Mouse (Mus musculus) MEL (cell line): ENCODE results near the gene Zbp1.

Source experiments
- CHD1 ChIP-seq: IDR thresholded peaks from 2 replicates; pipeline ENCODE4 v1.6.1; 2012; ENCODE audit warnings: low read depth, mild to moderate bottlenecking, inconsistent platforms, low read length, improper control_type of control experiment
- CTCF ChIP-seq, 3 experiments: IDR thresholded peaks in 2 of 3; conservative IDR thresholded peaks in 1 of 3; 2 replicates each; pipeline ENCODE4 v1.5.1; 2011 to 2012; ENCODE audit warnings: low read length in 3 of 3, low read depth in 2 of 3, mild to moderate bottlenecking in 2 of 3, improper control_type of control experiment in 1 of 3, inconsistent platforms in 1 of 3, mixed read lengths in 1 of 3, moderate library complexity in 1 of 3; ENCODE audit not compliant: control insufficient read depth in 1 of 3, insufficient read depth in 1 of 3, poor library complexity in 1 of 3, severe bottlenecking in 1 of 3
- HCFC1 ChIP-seq: IDR thresholded peaks from 2 replicates; pipeline ENCODE4 v1.6.1; 2012; ENCODE audit warnings: low read depth, mild to moderate bottlenecking, inconsistent platforms, low read length, improper control_type of control experiment, moderate library complexity
- MAFK ChIP-seq: IDR thresholded peaks from 2 replicates; pipeline ENCODE4 v1.6.1; 2011; ENCODE audit warnings: low read depth, mild to moderate bottlenecking, low read length, improper control_type of control experiment, borderline replicate concordance
- MEF2A ChIP-seq: IDR thresholded peaks from 2 replicates; pipeline ENCODE4 v1.6.1; 2014; ENCODE audit warnings: low read depth, mild to moderate bottlenecking, inconsistent platforms, low read length, improper control_type of control experiment; ENCODE audit not compliant: poor library complexity, insufficient replicate concordance, severe bottlenecking; ENCODE audit errors: extremely low read depth
- MXI1 ChIP-seq: IDR thresholded peaks from 2 replicates; pipeline ENCODE4 v1.6.1; 2011; ENCODE audit warnings: mild to moderate bottlenecking, low read depth, low read length, improper control_type of control experiment
- NELFE ChIP-seq: IDR thresholded peaks from 2 replicates; pipeline ENCODE4 v1.6.1; 2011; ENCODE audit warnings: low read depth, low read length, improper control_type of control experiment
- POLR2A ChIP-seq, 2 experiments: IDR thresholded peaks; 2 replicates each; pipeline ENCODE4 v1.6.1; 2011 to 2012; ENCODE audit warnings: low read length in 2 of 2, mild to moderate bottlenecking in 2 of 2, control low read depth in 1 of 2, improper control_type of control experiment in 1 of 2, low read depth in 1 of 2, moderate library complexity in 1 of 2; ENCODE audit not compliant: control insufficient read depth in 1 of 2, insufficient read depth in 1 of 2, poor library complexity in 1 of 2
- POLR2AphosphoS5 ChIP-seq: IDR thresholded peaks from 2 replicates; pipeline ENCODE4 v1.6.1; 2012; ENCODE audit warnings: low read depth, borderline replicate concordance, mild to moderate bottlenecking, inconsistent platforms, low read length, moderate library complexity, mixed read lengths
- RAD21 ChIP-seq: IDR thresholded peaks from 2 replicates; pipeline ENCODE4 v1.6.1; 2011; ENCODE audit warnings: mild to moderate bottlenecking, low read depth, low read length, improper control_type of control experiment
- TAL1 ChIP-seq: IDR thresholded peaks from 2 replicates; pipeline ENCODE4 v1.6.1; 2012; ENCODE audit warnings: mild to moderate bottlenecking, inconsistent platforms, low read length, moderate library complexity, mixed read lengths
- USF1 ChIP-seq: IDR thresholded peaks from 2 replicates; pipeline ENCODE4 v1.6.1; 2014; ENCODE audit warnings: low read depth, mild to moderate bottlenecking, inconsistent platforms, low read length, improper control_type of control experiment, moderate library complexity

GRCm38 (mm10) chr2:173170081-173170480 lies 48.6 kb downstream of the Zbp1 start:
- no peak for TF ChIP-seq CTCF (IDR thresholded peaks at IDR 0.05 in 2 of 3, conservative IDR thresholded peaks at IDR 0.05 in 1 of 3; ENCODE audit: control insufficient read depth in 1 of 3, insufficient read depth in 1 of 3, low read depth in 2 of 3, low read length in 3 of 3, poor library complexity in 1 of 3, severe bottlenecking in 1 of 3)
- TF ChIP-seq CHD1, result no peak
- TF ChIP-seq POLR2A (IDR thresholded peaks at IDR 0.05; ENCODE audit: control insufficient read depth in 1 of 2, insufficient read depth in 1 of 2, low read depth in 1 of 2, low read length in 2 of 2, poor library complexity in 1 of 2), result no peak
- TF ChIP-seq TAL1, result no peak
- no peak for TF ChIP-seq RAD21
- no peak for TF ChIP-seq NELFE
- TF ChIP-seq MXI1, result no peak
- TF ChIP-seq MEF2A, result no peak
- no peak for TF ChIP-seq POLR2AphosphoS5
- TF ChIP-seq MAFK, result no peak
- TF ChIP-seq HCFC1, result no peak
- no peak for TF ChIP-seq USF1
